Mouse (Mus musculus) adrenal gland (tissue): ENCODE results near the gene D6Wsu163e.

Source experiments
- intact Hi-C: fragments of 180-260 bp; cut with DNase I; formaldehyde crosslinking; loops from one replicate; pipeline ENCODE4 v1.15.1; 2025
- long read RNA-seq, 2 experiments: library from polyadenylated mRNA; unstranded; transcript quantifications; one replicate each; pipeline ENCODE4 v2.0.0; 2020; ENCODE audit warnings: borderline replicate concordance in 1 of 2; ENCODE audit not compliant: insufficient replicate concordance in 1 of 2

D6Wsu163e gene
- long read RNA-seq, experiment 1, transcript D6Wsu163e-201 (14 exons, 2,501 nt): major isoform, 6 of 8 reads
- long read RNA-seq, experiment 1, partial matches to known transcripts: 0 of 8 reads
- long read RNA-seq, experiment 1, other reads (novel, unspliced or antisense): 1 of 8 reads
- long read RNA-seq, experiment 2, transcript D6Wsu163e-201 (14 exons, 2,501 nt): major isoform, 11 of 12 reads
- long read RNA-seq, experiment 2, partial matches to known transcripts: 0 of 12 reads
- long read RNA-seq, experiment 2, other reads (novel, unspliced or antisense): 1 of 12 reads

GRCm38 (mm10) chr6:126939487-126940171, at the start of gene D6Wsu163e, which contains the start of gene Rad51ap1:
TSS of gene D6Wsu163e (plus strand) at chr6:126939962.
TSS of gene Rad51ap1 (minus strand) at chr6:126939587.
- intact Hi-C loops: loop anchor here (2.0 kb wide), 1 partner anchor 91 kb away; the partner anchor contains the start of gene Ndufa9

GRCm38 (mm10) chr6:126907378-126907777, 32.4 kb upstream of the D6Wsu163e start:
- intact Hi-C loops: no loop called here

- intact Hi-C loops: no loop called here
These were observed 31.9 kb upstream of the D6Wsu163e start for GRCm38 (mm10) chr6:126907876-126908275.

- intact Hi-C loops: no loop called here
These were observed 29.0 kb upstream of the D6Wsu163e start for GRCm38 (mm10) chr6:126910727-126911126.

- intact Hi-C loops: no loop called here
These were observed 24.8 kb upstream of the D6Wsu163e start for GRCm38 (mm10) chr6:126914928-126915327.

GRCm38 (mm10) chr6:126921111-126921881, 18.5 kb upstream of the D6Wsu163e start, which contains the start of gene Dyrk4:
TSS of gene Dyrk4 (minus strand) at chr6:126921839.
- intact Hi-C loops: no loop called here

- intact Hi-C loops: no loop called here
These were observed 6.9 kb upstream of the D6Wsu163e start for GRCm38 (mm10) chr6:126932896-126933295.

- intact Hi-C loops: no loop called here
These were observed 1.7 kb upstream of the D6Wsu163e start for GRCm38 (mm10) chr6:126938047-126938446.

GRCm38 (mm10) chr6:126938853-126939486, 792 bp upstream of the D6Wsu163e start:
- intact Hi-C loops: no loop called here

- intact Hi-C loops: loop anchor here (2.0 kb wide), 1 partner anchor 92 kb away; the partner anchor contains the start of gene Ndufa9
These were observed 689 bp downstream of the D6Wsu163e start for GRCm38 (mm10) chr6:126940451-126940850.

GRCm38 (mm10) chr6:126948336-126948735, 8.6 kb downstream of the D6Wsu163e start:
- intact Hi-C loops: no loop called here

GRCm38 (mm10) chr6:126955734-126956133, 16.0 kb downstream of the D6Wsu163e start:
- intact Hi-C loops: loop anchor here (5.0 to 10.0 kb wide), 3 partner anchors 129 to 422 kb away; no protein-coding TSS in a partner anchor

- intact Hi-C loops: no loop called here
These were observed 21.7 kb downstream of the D6Wsu163e start for GRCm38 (mm10) chr6:126961371-126962018.

GRCm38 (mm10) chr6:126962709-126963108, 22.9 kb downstream of the D6Wsu163e start:
- intact Hi-C loops: no loop called here

- intact Hi-C loops: no loop called here
These were observed 23.7 kb downstream of the D6Wsu163e start for GRCm38 (mm10) chr6:126963426-126963825.

- intact Hi-C loops: no loop called here
These were observed 26.7 kb downstream of the D6Wsu163e start for GRCm38 (mm10) chr6:126966241-126967026.

GRCm38 (mm10) chr6:126981539-126982234, 41.9 kb downstream of the D6Wsu163e start:
- intact Hi-C loops: no loop called here

- intact Hi-C loops: no loop called here
These were observed 53.9 kb downstream of the D6Wsu163e start for GRCm38 (mm10) chr6:126993676-126994075.

- intact Hi-C loops: no loop called here
These were observed 55.7 kb downstream of the D6Wsu163e start for GRCm38 (mm10) chr6:126995494-126995893.
